Mouse (Mus musculus) hindbrain, embryonic 11.5 days (tissue): ENCODE measurements at regions not wholly inside any gene's neighbourhood (a gene's known extent, or its start where the extent isn't known, plus 50 kb on each side); places are given as distances from the start of the nearest gene placed in this dataset.

ENCODE experiments used
- ATAC-seq: fragments of 200-750 bp; cut with Nextera tagmentation; 2 replicates; pipeline ENCODE4 v1.8.0; 2017; ENCODE audit warnings: mild to moderate bottlenecking, moderate TSS enrichment, moderate library complexity; ENCODE audit not compliant: low FRiP score
- DNase-seq: peaks from one replicate; pipeline ENCODE4 v3.0.0-alpha.2; 2015; ENCODE audit warnings: low spot score
- H3K27ac ChIP-seq: fragments of 300-500 bp; sonication (generic); 2 replicates; pipeline ENCODE4 v1.5.1; 2014; ENCODE audit warnings: mild to moderate bottlenecking, low read depth, low read length
- H3K27me3 ChIP-seq: fragments of 300-500 bp; sonication (generic); 2 replicates; pipeline ENCODE4 v1.6.1; 2014; ENCODE audit warnings: mild to moderate bottlenecking, low read length, moderate library complexity, mixed read lengths; ENCODE audit not compliant: control insufficient read depth, insufficient read depth
- H3K36me3 ChIP-seq: fragments of 300-500 bp; sonication (generic); 2 replicates; pipeline ENCODE4 v1.6.1; 2014; ENCODE audit warnings: mild to moderate bottlenecking, low read length, moderate library complexity, mixed read lengths; ENCODE audit not compliant: control insufficient read depth, insufficient read depth
- H3K4me1 ChIP-seq: fragments of 300-500 bp; sonication (generic); replicated peaks from 2 replicates; pipeline ENCODE4 v1.6.1; 2014; ENCODE audit warnings: low read length, mixed read lengths; ENCODE audit not compliant: control insufficient read depth, insufficient read depth
- H3K4me2 ChIP-seq: fragments of 300-500 bp; sonication (generic); replicated peaks from 2 replicates; pipeline ENCODE4 v1.6.1; 2014; ENCODE audit warnings: mild to moderate bottlenecking, low read depth, low read length
- H3K4me3 ChIP-seq: fragments of 300-500 bp; sonication (generic); 2 replicates; pipeline ENCODE4 v1.5.1; 2014; ENCODE audit warnings: low read depth, low read length
- H3K9ac ChIP-seq: fragments of 300-500 bp; sonication (generic); 2 replicates; pipeline ENCODE4 v1.6.1; 2014; ENCODE audit warnings: low read depth, low read length
- H3K9me3 ChIP-seq: fragments of 300-500 bp; sonication (generic); 2 replicates; pipeline ENCODE4 v1.6.1; 2016; ENCODE audit warnings: low read length; ENCODE audit not compliant: control insufficient read depth
- WGBS: fragments of 180-500 bp; shearing (Covaris S2); extraction: QIAGEN DNeasy Blood & Tissue Kit; methylation state at CpG from one replicate; pipeline ENCODE4 v1.1.7; 2014; 5-methylcytosine and 5-hydroxymethylcytosine counted together

- DNase-seq (peak; percentile 90), ATAC-seq (peak; percentile 79)
- Histone ChIP-seq H3K9ac (no peak overlapping the region), H3K27me3 (no peaks in the 10 kb centered on the region), H3K36me3 (no peaks in the 10 kb centered on the region), H3K4me3 (no peak overlapping the region), H3K4me1 (no peaks in the 10 kb centered on the region), H3K9me3 (no peaks in the 10 kb centered on the region), H3K4me2 (no peak overlapping the region), H3K27ac (no peak overlapping the region)
- WGBS, result 27% methylated on average over 11 of the region's 11 CpGs
Measured at GRCm38 (mm10) chr2:133020173-133020837, 74.6 kb upstream of the Fermt1 start.

GRCm38 (mm10) chr2:133021244-133021643 is 75.5 kb upstream of the Fermt1 start:
- Histone ChIP-seq H3K9ac (no peak overlapping the region), H3K27me3 (no peaks in the 10 kb centered on the region), H3K4me1 (no peaks in the 10 kb centered on the region), H3K4me3 (no peak overlapping the region), H3K27ac (no peak overlapping the region), H3K36me3 (no peaks in the 10 kb centered on the region), H3K9me3 (no peaks in the 10 kb centered on the region), H3K4me2 (no peak overlapping the region)
- no peak for DNase-seq
- no peak for ATAC-seq
- 91% methylated on average over 3 of the region's 3 CpGs for WGBS

GRCm38 (mm10) chr2:133027038-133027437 is 81.3 kb upstream of the Fermt1 start:
- DNase-seq (no peak), ATAC-seq (no peak)
- Histone ChIP-seq H3K27me3 (no peaks in the 10 kb centered on the region), H3K9me3 (no peaks in the 10 kb centered on the region), H3K27ac (no peak overlapping the region), H3K4me2 (no peak overlapping the region), H3K4me1 (no peaks in the 10 kb centered on the region), H3K36me3 (no peaks in the 10 kb centered on the region), H3K9ac (no peak overlapping the region), H3K4me3 (no peak overlapping the region)
- 83% methylated on average over 2 of the region's 2 CpGs for WGBS

- H3K27me3 ChIP-seq, result no peaks in the 10 kb centered on the region
- no peaks in the 10 kb centered on the region for H3K36me3 ChIP-seq
- no peak overlapping the region for H3K9ac ChIP-seq
- H3K27ac ChIP-seq, result no peak overlapping the region
- no peak; the same call in 1 of the 2 replicates for ATAC-seq
- H3K4me3 ChIP-seq, result no peak overlapping the region
- DNase-seq, result no peak
- WGBS, result 85% methylated on average over 3 of the region's 3 CpGs
- H3K4me2 ChIP-seq, result no peak overlapping the region
- no peaks in the 10 kb centered on the region for H3K9me3 ChIP-seq
- H3K4me1 ChIP-seq, result no peaks in the 10 kb centered on the region
Measured at GRCm38 (mm10) chr2:133035421-133035820, 89.7 kb upstream of the Fermt1 start.

- Histone ChIP-seq H3K27me3 (no peaks in the 10 kb centered on the region), H3K4me3 (no peak overlapping the region), H3K27ac (no peak overlapping the region), H3K9me3 (no peaks in the 10 kb centered on the region), H3K36me3 (no peaks in the 10 kb centered on the region), H3K4me1 (no peaks in the 10 kb centered on the region), H3K9ac (no peak overlapping the region), H3K4me2 (no peak overlapping the region)
- WGBS, result 96% methylated on average over 1 of the region's 1 CpGs
- ATAC-seq, result no peak
- DNase-seq, result no peak
Measured at GRCm38 (mm10) chr2:133040708-133041107, 95.0 kb upstream of the Fermt1 start.

- H3K9ac ChIP-seq, result no peak overlapping the region
- H3K4me1 ChIP-seq, result no peaks in the 10 kb centered on the region
- ATAC-seq (no peak), DNase-seq (no peak)
- no peak overlapping the region for H3K4me3 ChIP-seq
- no peak overlapping the region for H3K27ac ChIP-seq
- H3K4me2 ChIP-seq, result no peak overlapping the region
- 90% methylated on average over 11 of the region's 11 CpGs for WGBS
- H3K9me3 ChIP-seq, result no peaks in the 10 kb centered on the region
- no peaks in the 10 kb centered on the region for H3K27me3 ChIP-seq
- no peaks in the 10 kb centered on the region for H3K36me3 ChIP-seq
Measured at GRCm38 (mm10) chr2:133077698-133078356, 132.1 kb upstream of the Fermt1 start.

GRCm38 (mm10) chr2:133090976-133091375 is 145.3 kb upstream of the Fermt1 start:
- no peaks in the 10 kb centered on the region for H3K36me3 ChIP-seq
- ATAC-seq (no peak), DNase-seq (no peak)
- H3K9ac ChIP-seq, result no peak overlapping the region
- WGBS, result 77% methylated on average over 7 of the region's 7 CpGs
- no peaks in the 10 kb centered on the region for H3K27me3 ChIP-seq
- H3K4me1 ChIP-seq, result no peaks in the 10 kb centered on the region
- no peak overlapping the region for H3K4me2 ChIP-seq
- H3K4me3 ChIP-seq, result no peak overlapping the region
- no peaks in the 10 kb centered on the region for H3K9me3 ChIP-seq
- no peak overlapping the region for H3K27ac ChIP-seq

- H3K4me2 ChIP-seq, result no peak overlapping the region
- no peaks in the 10 kb centered on the region for H3K36me3 ChIP-seq
- no peak overlapping the region for H3K4me3 ChIP-seq
- no peaks in the 10 kb centered on the region for H3K4me1 ChIP-seq
- DNase-seq (peak; percentile 85), ATAC-seq (peak; percentile 47)
- H3K27ac ChIP-seq, result no peak overlapping the region
- no peaks in the 10 kb centered on the region for H3K9me3 ChIP-seq
- H3K27me3 ChIP-seq, result no peaks in the 10 kb centered on the region
- no peak overlapping the region for H3K9ac ChIP-seq
- 28% methylated on average over 10 of the region's 10 CpGs for WGBS
Measured at GRCm38 (mm10) chr2:133113642-133114041, 167.9 kb upstream of the Fermt1 start.

- H3K4me1 ChIP-seq, result no peaks in the 10 kb centered on the region
- no peak for ATAC-seq
- H3K36me3 ChIP-seq, result no peaks in the 10 kb centered on the region
- no peak overlapping the region for H3K27ac ChIP-seq
- no peak overlapping the region for H3K4me3 ChIP-seq
- H3K9ac ChIP-seq, result no peak overlapping the region
- 95% methylated on average over 14 of the region's 14 CpGs for WGBS
- H3K9me3 ChIP-seq, result no peaks in the 10 kb centered on the region
- H3K4me2 ChIP-seq, result no peak overlapping the region
- no peaks in the 10 kb centered on the region for H3K27me3 ChIP-seq
- no peak for DNase-seq
Measured at GRCm38 (mm10) chr2:133118651-133119050, 172.9 kb upstream of the Fermt1 start.
